Mouse (Mus musculus): ENCODE results near the gene Cwc22.
A peak's percentile ranks its signal among the peaks of the same experiment; 100 is the strongest.

Gene Cwc22

GRCm38 (mm10) chr2:77969956-77970355, 23.8 kb upstream of the Cwc22 start:
- no peak for DNase-seq (ENCODE audit: low read depth)

- DNase-seq (ENCODE audit: low read depth) = no peak
These were observed 16.4 kb upstream of the Cwc22 start for GRCm38 (mm10) chr2:77962450-77963193.

GRCm38 (mm10) chr2:77961256-77961655, 15.1 kb upstream of the Cwc22 start:
- DNase-seq (ENCODE audit: low read depth) = no peak

GRCm38 (mm10) chr2:77960711-77961110, 14.5 kb upstream of the Cwc22 start:
- DNase-seq (ENCODE audit: low read depth) = no peak

GRCm38 (mm10) chr2:77959341-77959740, 13.2 kb upstream of the Cwc22 start:
- DNase-seq (ENCODE audit: low read depth) = no peak

- DNase-seq (ENCODE audit: low read depth) = no peak
These were observed 5.3 kb upstream of the Cwc22 start for GRCm38 (mm10) chr2:77951415-77951913.

GRCm38 (mm10) chr2:77950111-77950510, 3.9 kb upstream of the Cwc22 start:
- DNase-seq (ENCODE audit: low read depth) = no peak

GRCm38 (mm10) chr2:77949521-77949920, 3.3 kb upstream of the Cwc22 start:
- no peak for DNase-seq (ENCODE audit: low read depth)

GRCm38 (mm10) chr2:77948921-77949320, 2.7 kb upstream of the Cwc22 start:
- DNase-seq (ENCODE audit: low read depth) = no peak

GRCm38 (mm10) chr2:77948126-77948525, 2.0 kb upstream of the Cwc22 start:
- DNase-seq (ENCODE audit: low read depth) = no peak

GRCm38 (mm10) chr2:77947161-77947870, 1.1 kb upstream of the Cwc22 start:
- no peak for DNase-seq (ENCODE audit: low read depth)

GRCm38 (mm10) chr2:77944860-77945595, 1.1 kb downstream of the Cwc22 start:
- peak; percentile 50 for DNase-seq (ENCODE audit: low read depth)

GRCm38 (mm10) chr2:77944281-77944680, 1.9 kb downstream of the Cwc22 start:
- DNase-seq (ENCODE audit: low read depth) = no peak

- DNase-seq (ENCODE audit: low read depth) = peak; percentile 62
These were observed 4.2 kb downstream of the Cwc22 start for GRCm38 (mm10) chr2:77941944-77942343.

GRCm38 (mm10) chr2:77938317-77938716, 7.9 kb downstream of the Cwc22 start:
- DNase-seq (ENCODE audit: low read depth) = no peak

GRCm38 (mm10) chr2:77937818-77938217, 8.4 kb downstream of the Cwc22 start:
- DNase-seq (ENCODE audit: low read depth) = no peak

- DNase-seq (ENCODE audit: low read depth) = no peak
These were observed 12.0 kb downstream of the Cwc22 start for GRCm38 (mm10) chr2:77934138-77934537.

- no peak for DNase-seq (ENCODE audit: low read depth)
These were observed 12.5 kb downstream of the Cwc22 start for GRCm38 (mm10) chr2:77933630-77934029.

- DNase-seq (ENCODE audit: low read depth) = no peak
These were observed 14.2 kb downstream of the Cwc22 start for GRCm38 (mm10) chr2:77931958-77932357.

- no peak for DNase-seq (ENCODE audit: low read depth)
These were observed 17.8 kb downstream of the Cwc22 start for GRCm38 (mm10) chr2:77928352-77928751.

GRCm38 (mm10) chr2:77926468-77926867, 19.7 kb downstream of the Cwc22 start:
- DNase-seq (ENCODE audit: low read depth) = no peak

GRCm38 (mm10) chr2:77925997-77926396, 20.2 kb downstream of the Cwc22 start:
- no peak for DNase-seq (ENCODE audit: low read depth)

Data from c-Kit-positive CD71-negative TER-119-negative erythroid progenitor cells, embryonic 14.5 days (primary cell).